Mouse (Mus musculus) CD8-positive naive resting alpha-beta T cell, adult 2 months (primary cell): ENCODE results near the gene Snx3.

ENCODE experiments used
- DNase-seq, 2 experiments: peaks; one replicate each; pipeline ENCODE4 v3.0.0; 2022; ENCODE audit warnings: low read depth in 2 of 2, low spot score in 2 of 2

Gene Snx3

GRCm38 (mm10) chr10:42578281-42578675 lies 76.4 kb downstream of the Snx3 start:
- no peak for DNase-seq

- DNase-seq, result no peak
Observed at GRCm38 (mm10) chr10:42578698-42579474, 77.1 kb downstream of the Snx3 start.

- no peak for DNase-seq
Observed at GRCm38 (mm10) chr10:42579475-42580130, 77.8 kb downstream of the Snx3 start.

- DNase-seq, result no peak
Observed at GRCm38 (mm10) chr10:42580131-42580950, 78.5 kb downstream of the Snx3 start.

- DNase-seq, result no peak
Observed at GRCm38 (mm10) chr10:42580951-42581277, 79.1 kb downstream of the Snx3 start.

- DNase-seq, result no peak
Observed at GRCm38 (mm10) chr10:42581694-42582565, 80.1 kb downstream of the Snx3 start.

- DNase-seq, result no peak
Observed at GRCm38 (mm10) chr10:42582566-42583110, 80.8 kb downstream of the Snx3 start.

GRCm38 (mm10) chr10:42583157-42583872 lies 81.5 kb downstream of the Snx3 start, which contains the start of the genes Nr2e1 and Ostm1:
Gene Nr2e1 (minus strand): TSS chr10:42583632.
Gene Ostm1 (plus strand): TSS chr10:42583822.
- DNase-seq, result no peak

GRCm38 (mm10) chr10:42583902-42584435 lies 82.1 kb downstream of the Snx3 start:
- DNase-seq, result no peak

- DNase-seq, result no peak
Observed at GRCm38 (mm10) chr10:42584436-42584983, 82.7 kb downstream of the Snx3 start.
